In the genomic region with DNA sequence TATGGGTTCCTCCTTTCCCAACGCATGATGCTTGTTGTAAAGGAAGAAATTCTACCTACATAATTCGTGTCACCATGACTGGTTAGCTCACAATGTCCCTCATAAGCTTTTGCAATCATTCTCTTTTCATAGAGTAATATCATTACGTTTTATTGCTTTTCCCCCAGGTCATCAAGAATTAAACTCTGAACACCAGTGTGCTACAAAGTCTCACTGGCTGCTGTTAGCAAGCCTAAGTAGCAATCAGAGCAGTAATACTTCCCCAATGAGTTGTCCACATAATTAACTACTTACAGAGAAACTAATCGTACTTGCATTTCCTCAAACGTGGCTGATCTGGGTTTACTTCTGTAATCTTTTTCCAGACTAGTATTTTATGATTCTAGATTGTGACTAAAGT, we compare ENCODE assay signal across 21 mouse cellular contexts.
DNase-seq lines count a peak whose midpoint lies in the region; ATAC-seq and TF ChIP-seq lines count a peak whose summit lies in the region.
"Had no signal": no experiment of that assay in that cellular context is flagged by ENCODE, and none has a peak within 500 bp of the region (broad histone marks: within the 10 kb centered on the region; RNA-seq: fewer than 3 reads in every experiment).

No protein-coding gene starts in this region.

- WGBS in intestine, postnatal 0 days = 51% methylated on average over 5 of the region's 5 CpGs
- 64% methylated on average over 5 of the region's 5 CpGs for WGBS in intestine, embryonic 15.5 days

- no peak overlapping the region for H3K9ac ChIP-seq in intestine, postnatal 0 days (ENCODE audit: low read depth, low read length)
- no peak overlapping the region for H3K9ac ChIP-seq in intestine, embryonic 15.5 days
- H3K9ac ChIP-seq: forebrain, postnatal 0 days; heart, embryonic 13.5 days had no signal

- no peaks in the 10 kb centered on the region for H3K9me3 ChIP-seq in intestine, postnatal 0 days (ENCODE audit: control insufficient read depth)
- no peaks in the 10 kb centered on the region for H3K9me3 ChIP-seq in intestine, embryonic 15.5 days
- H3K9me3 ChIP-seq: heart, embryonic 10.5 days; heart, embryonic 13.5 days had no signal

- no peaks in the 10 kb centered on the region for H3K27me3 ChIP-seq in intestine, postnatal 0 days (replicated peaks; ENCODE audit: control insufficient read depth, insufficient read depth, low read length)
- H3K27me3 ChIP-seq in intestine, embryonic 15.5 days (replicated peaks) = no peaks in the 10 kb centered on the region
- H3K27me3 ChIP-seq: heart, embryonic 13.5 days had no signal

- no peak overlapping the region for H3K27ac ChIP-seq in intestine, postnatal 0 days (ENCODE audit: low read depth, low read length)
- H3K27ac ChIP-seq in intestine, embryonic 15.5 days = no peak overlapping the region
- H3K27ac ChIP-seq: gastrocnemius, adult 2 months; heart, embryonic 10.5 days; heart, embryonic 13.5 days had no signal

- H3K4me3 ChIP-seq in intestine, postnatal 0 days (ENCODE audit: low read depth, low read length) = no peak overlapping the region
- H3K4me3 ChIP-seq in intestine, embryonic 15.5 days (replicated peaks) = no peak overlapping the region
- H3K4me3 ChIP-seq: gastrocnemius, adult 2 months; heart, embryonic 10.5 days; heart, embryonic 13.5 days had no signal

- DNase-seq in heart, adult 11 months = peak; percentile 22
- no peak for DNase-seq in heart, adult 8-10 months (ENCODE audit: low spot score)
- DNase-seq in fat pad, adult 2 months (ENCODE audit: extremely low read depth, low read depth, low spot score) = peak; percentile 19
- no peak for DNase-seq in spleen, adult 12 weeks (ENCODE audit: low spot score)
- DNase-seq: adrenal gland, adult 8-10 months; adrenal gland, postnatal 36 days; cerebellum, adult 18-20 months; cerebellum, adult 9-10 months; cerebellum, postnatal 14 days; forebrain, postnatal 0 days; gastrocnemius, adult 2 months; gastrocnemius, postnatal 14 days; heart, adult 18-20 months; heart, postnatal 14 days; heart, postnatal 4 days had no signal

- H3K4me2 ChIP-seq in intestine, postnatal 0 days (replicated peaks; ENCODE audit: low read depth) = no peak overlapping the region
- H3K4me2 ChIP-seq in intestine, embryonic 15.5 days (replicated peaks) = no peak overlapping the region
- H3K4me2 ChIP-seq: heart, embryonic 13.5 days had no signal

- no peaks in the 10 kb centered on the region for H3K36me3 ChIP-seq in intestine, postnatal 0 days (ENCODE audit: control insufficient read depth, insufficient read depth)
- H3K36me3 ChIP-seq in intestine, embryonic 15.5 days = no peaks in the 10 kb centered on the region
- H3K36me3 ChIP-seq: heart, embryonic 10.5 days; heart, embryonic 13.5 days had no signal

- TF ChIP-seq CTCF in intestine, postnatal 0 days (IDR thresholded peaks at IDR 0.05; ENCODE audit: low read depth) = no peak

- ATAC-seq in intestine, postnatal 0 days = peak; percentile 41; the same call in 1 of the 2 replicates
- no peak for ATAC-seq in intestine, embryonic 15.5 days
- ATAC-seq: activated CD4-positive, CD25-positive, alpha-beta regulatory T cell, adult 4 months; forebrain, embryonic 14.5 days; forebrain, postnatal 0 days had no signal

- H3K4me1 ChIP-seq in intestine, postnatal 0 days (replicated peaks; ENCODE audit: control insufficient read depth, insufficient read depth, low read length) = no peaks in the 10 kb centered on the region
- H3K4me1 ChIP-seq in intestine, embryonic 15.5 days (replicated peaks) = no peaks in the 10 kb centered on the region
- H3K4me1 ChIP-seq: heart, embryonic 10.5 days; heart, embryonic 13.5 days had no signal

Comparison
In these comparisons a context has a peak if more than half of its experiments do, and no peak if none do; other contexts are left out.
1. DNase-seq: peak in heart, adult 11 months (single experiment) and fat pad, adult 2 months (single experiment); none in heart, adult 8-10 months (single experiment) and spleen, adult 12 weeks (single experiment).